Mouse (Mus musculus) adrenal gland, adult 8-10 months (tissue): Measurements from ENCODE around the gene Casp6. TPM values are rescaled to one million over a fixed set of nuclear protein-coding genes. Genes with fewer than 3 reads are reported as not detected.
A peak's percentile ranks its signal among the peaks of the same experiment; 100 is the strongest.

Experiments
- DNase-seq: peaks from one replicate; pipeline ENCODE4 v3.0.0; 2022
- total RNA-seq, 4 experiments: library from RNA; stranded (reverse); gene quantifications; 2 replicates each; pipeline ENCODE4 v1.2.4; 2022

Casp6 gene
- total RNA-seq, 4 experiments from 2014 or later = 42.7 to 54.2 (median 47.8) TPM

GRCm38 (mm10) chr3:129923581-129923980 lies 22.4 kb downstream of the Casp6 start:
- DNase-seq = no peak

- DNase-seq = no peak
Observed at GRCm38 (mm10) chr3:129925861-129926260, 24.6 kb downstream of the Casp6 start.

- DNase-seq = no peak
Observed at GRCm38 (mm10) chr3:129930213-129930778, 29.1 kb downstream of the Casp6 start.

- DNase-seq = no peak
Observed at GRCm38 (mm10) chr3:129932443-129932842, 31.2 kb downstream of the Casp6 start.

GRCm38 (mm10) chr3:129936561-129936960 lies 35.3 kb downstream of the Casp6 start:
- DNase-seq = peak; percentile 33

- peak; percentile 21 for DNase-seq
Observed at GRCm38 (mm10) chr3:129937848-129938247, 36.6 kb downstream of the Casp6 start.

GRCm38 (mm10) chr3:129939058-129939457 lies 37.8 kb downstream of the Casp6 start:
- no peak for DNase-seq

GRCm38 (mm10) chr3:129940780-129941179 lies 39.6 kb downstream of the Casp6 start:
- no peak for DNase-seq

- DNase-seq = no peak
Observed at GRCm38 (mm10) chr3:129941291-129941690, 40.1 kb downstream of the Casp6 start.

- DNase-seq = no peak
Observed at GRCm38 (mm10) chr3:129943813-129944212, 42.6 kb downstream of the Casp6 start.

- DNase-seq = no peak
Observed at GRCm38 (mm10) chr3:129946217-129946914, 45.1 kb downstream of the Casp6 start.

- DNase-seq = no peak
Observed at GRCm38 (mm10) chr3:129948359-129948758, 47.1 kb downstream of the Casp6 start.

- DNase-seq = no peak
Observed at GRCm38 (mm10) chr3:129949158-129949773, 48.0 kb downstream of the Casp6 start.

- DNase-seq = no peak
Observed at GRCm38 (mm10) chr3:129953296-129953695, 52.1 kb downstream of the Casp6 start.

- DNase-seq = no peak
Observed at GRCm38 (mm10) chr3:129962533-129962932, 61.3 kb downstream of the Casp6 start.

Other genes starting within 250 kb of the Casp6 start
- 1 to 10 TPM in 3 of 4 experiments, under 1 TPM in 1; 0.75 to 3.0 (median 2.3) TPM for gene Egf, start 146.1 kb upstream of the Casp6 start, total RNA-seq
- not detected for gene Lrit3, start 97.4 kb upstream of the Casp6 start, total RNA-seq
- under 1 TPM in 2 of 4 experiments, not detected in 2; 0.08 to 0.18 TPM for gene Rrh, start 78.8 kb upstream of the Casp6 start, total RNA-seq
- gene Gar1, start 70.0 kb upstream of the Casp6 start, total RNA-seq = 10 to 100 TPM; 40.1 to 54.4 (median 47.8) TPM
- gene Cfi, start 65.5 kb upstream of the Casp6 start, total RNA-seq = not detected
- 10 to 100 TPM; 38.3 to 48.4 (median 42.9) TPM for gene Pla2g12a, start 22.8 kb upstream of the Casp6 start, total RNA-seq
- 10 to 100 TPM; 10.2 to 20.6 (median 11.2) TPM for gene Mcub, start 68.8 kb downstream of the Casp6 start, total RNA-seq
- gene Sec24b, start 160.1 kb downstream of the Casp6 start, total RNA-seq = 10 to 100 TPM; 61.0 to 96.2 (median 73.9) TPM
- gene Col25a1, start 230.1 kb downstream of the Casp6 start, total RNA-seq = 1 to 10 TPM; 4.0 to 7.9 (median 4.8) TPM